Mouse (Mus musculus): Measurements from ENCODE around the gene Kbtbd13.
A peak's percentile ranks its signal among the peaks of the same experiment; 100 is the strongest.

Gene Kbtbd13

GRCm38 (mm10) chr9:65392638-65393364, 1.3 kb upstream of the Kbtbd13 start:
- DNase-seq = peak; percentile 58 to 76

DNA sequence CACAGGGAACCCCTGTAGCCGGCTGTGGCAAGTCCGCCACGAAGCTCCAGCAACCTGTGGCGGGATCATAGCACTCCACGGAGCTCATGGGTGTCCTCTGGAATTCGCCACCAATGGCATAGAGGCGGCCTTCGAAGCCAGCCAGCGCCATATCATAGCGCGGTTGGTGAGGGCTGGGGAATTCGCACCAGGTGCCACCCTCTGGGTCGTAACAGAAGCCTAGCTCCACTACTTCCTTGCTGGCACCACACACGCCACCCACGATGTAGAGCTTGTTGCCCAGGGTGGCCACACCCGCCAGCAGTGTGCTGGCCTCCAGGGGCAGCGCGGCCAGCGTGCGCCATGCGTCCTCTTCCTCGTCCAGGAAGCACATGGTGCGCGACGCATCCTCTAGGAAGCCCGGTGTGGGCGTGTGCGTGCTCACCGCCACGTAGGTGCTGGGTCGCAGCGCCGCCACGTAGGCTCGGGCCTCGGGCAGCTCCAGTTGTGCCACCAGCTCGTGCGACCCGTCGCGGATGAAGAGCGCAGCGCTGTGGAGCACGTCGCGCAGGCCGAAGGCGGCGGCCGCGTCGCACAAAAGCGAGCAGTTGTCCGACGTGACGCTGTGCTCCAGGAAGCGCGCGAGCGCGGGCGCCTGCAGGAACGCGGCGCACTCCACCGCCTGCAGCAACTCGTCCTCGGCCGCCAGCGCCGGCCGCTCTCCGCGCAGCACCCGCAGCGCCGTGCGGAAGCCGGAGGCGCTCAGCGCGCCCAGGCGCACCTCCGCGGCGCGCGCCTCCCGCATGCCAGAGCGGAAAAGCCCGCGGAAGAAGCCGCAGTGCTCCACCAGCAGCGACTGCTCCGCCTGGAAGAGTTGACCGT, 470 bp downstream of the Kbtbd13 start:
- no peak for DNase-seq

DNA sequence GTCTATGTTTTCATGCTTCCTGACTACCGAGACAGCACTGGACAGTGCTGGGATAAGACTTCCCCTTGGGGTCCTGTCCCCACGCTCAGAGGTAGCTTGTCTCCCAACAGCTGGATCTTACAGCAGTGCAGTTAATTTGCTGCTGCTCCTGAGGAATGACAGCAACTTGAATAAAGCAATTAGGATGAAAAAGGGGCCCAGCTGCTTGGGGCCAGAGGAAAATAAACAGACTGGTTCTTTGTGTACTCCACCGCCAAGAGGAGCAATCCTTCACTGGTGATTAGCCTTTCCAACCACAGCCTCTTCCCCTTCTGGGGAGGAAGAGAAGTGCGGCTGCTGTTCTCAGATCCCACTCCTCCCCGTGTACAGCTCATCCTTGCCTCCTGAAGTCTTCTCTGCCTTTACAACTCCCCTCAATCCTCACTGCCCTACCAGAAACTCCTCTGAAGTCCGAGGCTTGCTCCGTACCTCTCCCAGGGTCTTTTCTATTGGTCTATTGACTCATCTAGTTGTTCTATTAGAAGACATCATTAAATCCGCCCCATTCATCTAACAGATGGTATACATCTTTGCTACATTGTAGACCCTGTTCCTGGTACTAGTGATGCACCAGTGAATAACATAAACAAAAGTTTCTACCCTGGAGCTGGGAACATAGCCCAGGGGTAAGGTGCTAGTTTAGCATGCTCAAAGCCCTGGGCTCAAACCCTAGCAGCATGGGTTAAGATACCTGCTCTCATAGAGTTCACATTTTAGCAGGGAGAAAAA, 4.9 kb downstream of the Kbtbd13 start:
- DNase-seq = peak in 1 of 2 experiments; percentile 29

DNA sequence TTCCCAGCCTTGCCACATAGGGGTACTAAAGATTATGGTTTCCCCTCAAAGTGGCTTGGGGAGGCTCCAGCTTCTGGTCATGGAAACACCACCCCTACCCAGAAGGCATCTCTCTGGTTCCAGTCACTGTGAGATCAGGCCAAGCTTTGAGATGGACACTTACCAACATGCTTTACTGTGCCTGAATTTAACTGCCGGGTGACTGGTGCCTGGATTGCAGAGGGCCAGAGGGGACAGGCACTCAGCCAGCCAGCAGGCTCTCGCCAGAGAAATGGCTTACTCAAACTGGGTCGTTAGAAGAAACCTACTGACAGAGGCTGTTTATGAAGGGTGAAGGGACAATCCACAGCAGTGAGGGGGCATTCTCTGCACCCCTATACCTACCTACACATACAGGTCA, 7.2 kb downstream of the Kbtbd13 start:
- peak in 1 of 2 experiments; percentile 28 for DNase-seq

DNA sequence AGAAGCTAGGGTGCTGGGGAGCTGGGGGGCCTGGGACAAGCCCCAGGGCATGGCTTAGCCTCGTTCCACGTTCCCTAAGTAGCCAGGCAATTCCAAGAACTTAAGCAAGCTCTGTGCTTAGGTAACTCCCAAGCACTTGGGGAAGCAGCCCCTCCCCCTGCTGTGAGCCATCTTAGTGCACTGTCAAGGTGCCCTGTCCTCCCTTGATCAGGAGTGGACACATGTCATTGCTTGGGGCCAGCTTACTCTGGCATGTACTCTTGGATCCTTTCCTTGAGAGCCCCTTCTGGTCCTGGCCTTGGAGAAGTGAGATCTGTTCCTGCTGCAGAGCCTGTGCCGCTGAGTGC, 8.7 kb downstream of the Kbtbd13 start:
- DNase-seq = no peak

GRCm38 (mm10) chr9:65382031-65382750, 9.3 kb downstream of the Kbtbd13 start:
- DNase-seq = no peak

DNA sequence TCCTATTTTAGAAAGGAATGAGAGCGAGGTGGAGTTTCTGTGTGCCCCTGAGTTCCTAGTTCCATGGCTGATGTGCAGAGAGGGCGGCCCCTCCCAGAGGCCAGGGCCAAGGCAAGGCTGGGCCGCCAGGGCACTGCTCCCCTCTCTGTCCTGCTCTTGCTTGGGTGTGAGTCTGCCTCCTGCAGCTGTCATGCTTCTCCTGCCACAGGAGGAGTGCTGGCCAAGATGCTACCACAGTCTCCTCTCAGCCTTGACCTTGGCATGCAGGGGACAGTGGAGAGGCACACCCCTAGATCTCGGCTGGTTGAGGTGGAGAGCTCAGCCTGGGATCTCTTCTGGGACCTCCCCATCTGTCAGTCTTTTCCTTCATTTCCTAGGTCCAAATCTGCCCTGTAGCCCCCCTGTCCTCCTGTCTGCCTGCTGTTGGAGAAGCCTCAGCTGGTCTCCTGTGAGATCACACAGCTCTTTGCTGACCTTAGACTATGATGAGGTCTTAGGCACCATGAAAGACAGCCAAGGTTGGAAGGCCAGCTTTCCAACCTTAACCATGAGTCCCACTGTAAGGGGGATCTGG, 10.3 kb downstream of the Kbtbd13 start:
- no peak for DNase-seq

DNA sequence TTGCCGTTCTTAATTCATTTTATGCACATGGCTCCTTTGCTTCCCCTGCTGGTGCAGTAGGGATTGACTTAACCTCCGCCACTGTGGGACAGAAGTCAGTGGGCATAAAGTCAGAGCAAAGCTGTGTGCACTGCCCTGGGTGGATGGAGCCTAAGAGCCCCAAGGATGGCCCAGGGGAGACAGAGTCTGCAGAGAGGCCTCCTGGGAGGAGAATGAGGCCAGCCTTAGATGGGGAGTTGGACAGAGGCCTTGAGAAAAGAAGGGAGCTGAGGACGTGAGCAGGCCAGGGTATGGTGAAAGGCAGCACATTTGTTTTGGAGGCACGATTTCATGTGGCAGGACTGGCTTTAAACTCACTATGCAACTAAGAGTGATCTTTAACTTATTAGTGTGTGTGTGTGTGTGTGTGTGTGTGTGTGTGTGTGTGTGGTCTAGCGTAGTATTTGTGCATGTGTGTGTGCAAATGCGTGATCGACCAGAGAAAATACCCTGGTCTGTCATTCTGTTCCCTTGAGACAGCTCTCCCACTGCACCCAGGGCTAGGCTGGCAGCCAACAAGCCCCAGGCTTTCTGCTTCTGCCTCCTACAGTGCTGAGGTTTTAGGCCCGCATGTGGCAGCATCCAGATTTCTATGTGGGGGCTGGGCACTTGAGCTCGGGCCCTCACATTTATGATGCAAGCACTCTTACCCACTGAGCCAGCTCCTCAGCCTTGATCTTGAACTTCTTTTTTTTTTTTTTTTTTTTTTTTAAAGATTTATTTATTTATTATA, 16.1 kb downstream of the Kbtbd13 start:
- DNase-seq = no peak

DNA sequence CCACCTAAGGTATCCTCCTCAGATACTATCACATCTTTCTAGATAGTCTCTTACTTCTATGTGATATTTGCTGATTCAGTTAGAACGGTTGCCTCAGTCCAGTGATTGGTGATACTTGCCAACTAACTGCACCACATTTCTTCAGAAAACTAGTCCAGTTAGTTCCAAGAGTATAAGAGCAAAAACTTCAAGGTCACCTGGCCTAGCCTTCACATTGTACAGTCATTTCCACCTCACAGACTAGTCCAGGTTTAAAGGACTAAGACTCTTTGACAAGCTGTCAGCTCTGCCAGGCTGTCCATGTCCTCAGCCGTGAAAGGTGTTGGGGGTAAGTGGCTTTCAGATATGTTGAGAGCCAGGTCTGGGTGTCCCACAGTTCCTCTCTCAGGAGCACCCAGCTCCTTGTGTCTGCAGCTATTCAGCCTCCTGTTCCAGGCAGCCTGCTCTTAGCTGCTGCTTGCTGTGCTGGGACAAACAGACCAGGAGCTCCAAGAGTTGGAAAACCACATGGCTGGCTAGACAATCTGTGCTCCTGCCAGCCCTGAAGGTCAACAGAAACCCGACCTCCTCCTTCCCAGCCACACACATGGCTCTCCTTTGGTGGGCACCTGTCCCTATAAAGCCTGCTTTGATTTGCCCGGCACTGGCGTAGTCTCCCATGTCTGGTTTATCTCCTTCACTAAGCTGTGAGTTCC, 16.8 kb downstream of the Kbtbd13 start:
- no peak for DNase-seq

DNA sequence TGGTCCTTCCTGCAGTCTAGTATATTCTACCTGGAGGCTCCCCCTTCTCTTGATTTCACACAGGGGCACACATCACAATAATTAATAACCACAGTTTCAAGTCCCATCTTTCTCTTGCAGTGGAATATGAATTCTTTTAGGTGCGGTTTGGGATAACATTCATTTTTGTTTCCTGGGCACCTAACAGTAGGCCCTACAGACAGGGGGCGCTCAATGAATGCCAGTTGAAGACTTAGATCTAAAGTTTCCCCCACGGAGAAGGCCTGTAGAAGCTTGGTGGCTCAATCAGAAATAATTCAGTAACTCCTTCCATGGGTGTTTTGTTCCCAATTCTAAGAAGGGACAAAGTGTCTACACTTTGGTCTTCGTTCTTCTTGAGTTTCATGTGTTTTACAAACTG, 19.0 kb downstream of the Kbtbd13 start:
- DNase-seq = peak in 1 of 2 experiments; percentile 57

DNA sequence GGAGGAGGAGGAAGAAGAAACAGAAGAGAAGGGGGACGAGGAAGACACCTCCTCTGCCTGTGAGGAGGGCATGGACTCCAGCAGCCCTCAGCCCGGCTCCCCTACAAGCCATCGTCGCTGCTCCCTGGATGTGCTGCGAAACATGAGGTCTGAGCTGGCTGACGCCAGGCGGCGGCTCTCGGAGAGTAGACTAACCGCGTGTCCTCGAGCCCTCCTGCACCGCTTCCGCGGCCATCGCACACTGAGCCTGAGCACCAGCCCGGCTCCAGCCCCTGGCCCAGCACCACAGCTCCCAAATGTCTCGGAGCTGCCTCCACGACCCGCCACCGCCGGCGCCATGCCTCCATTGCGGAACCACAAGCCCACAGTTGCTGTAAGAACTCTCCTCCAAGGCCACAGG, 19.7 kb downstream of the Kbtbd13 start:
- DNase-seq = no peak

DNA sequence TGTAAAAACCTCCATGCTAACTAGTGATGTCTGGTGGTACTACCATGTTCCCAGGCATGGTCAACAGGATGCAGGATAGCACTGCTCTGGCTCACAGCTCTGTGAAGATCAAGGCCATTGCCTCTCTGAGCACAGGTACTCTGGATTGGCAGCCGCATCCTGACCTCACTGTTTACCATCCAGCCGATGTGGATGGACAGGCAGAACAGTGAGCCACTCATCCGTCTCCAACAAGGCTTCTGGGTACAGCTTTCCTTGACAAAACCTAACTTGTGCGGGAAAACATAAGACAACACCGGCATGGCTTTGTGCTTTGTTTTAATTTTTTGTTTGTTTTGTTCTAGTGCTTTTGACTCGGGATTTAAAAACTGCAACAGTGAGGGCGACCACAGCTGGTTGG, 25.7 kb downstream of the Kbtbd13 start:
- DNase-seq = no peak

GRCm38 (mm10) chr9:65363684-65364083, 27.8 kb downstream of the Kbtbd13 start:
- DNase-seq = no peak

- peak; percentile 50 to 62 for DNase-seq
Observed at GRCm38 (mm10) chr9:65360641-65361448, 30.6 kb downstream of the Kbtbd13 start, which contains the start of gene Ubap1l. TSS of gene Ubap1l (plus strand) at chr9:65361041.

GRCm38 (mm10) chr9:65358956-65359480, 32.4 kb downstream of the Kbtbd13 start:
- no peak for DNase-seq

DNA sequence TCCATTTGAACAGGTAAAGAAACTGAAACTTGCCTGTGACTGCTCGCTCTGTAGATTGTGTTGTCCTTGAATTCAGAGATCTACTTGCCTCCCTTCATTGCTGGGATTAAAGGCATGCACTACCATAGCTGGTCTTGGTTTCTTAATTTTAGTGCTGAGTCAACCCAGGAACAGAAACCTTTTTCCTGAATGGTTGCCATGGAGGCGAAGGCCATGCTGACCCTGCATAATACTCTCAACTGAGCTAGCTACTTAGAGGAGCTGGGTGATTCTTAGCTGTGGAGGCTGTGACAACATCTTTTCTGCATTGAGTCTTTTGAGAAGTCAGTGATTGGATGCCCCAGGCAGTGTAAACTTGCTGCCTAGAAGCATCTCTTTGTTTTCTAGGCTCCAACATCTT, 34.5 kb downstream of the Kbtbd13 start:
- DNase-seq = peak in 1 of 2 experiments; percentile 18

DNA sequence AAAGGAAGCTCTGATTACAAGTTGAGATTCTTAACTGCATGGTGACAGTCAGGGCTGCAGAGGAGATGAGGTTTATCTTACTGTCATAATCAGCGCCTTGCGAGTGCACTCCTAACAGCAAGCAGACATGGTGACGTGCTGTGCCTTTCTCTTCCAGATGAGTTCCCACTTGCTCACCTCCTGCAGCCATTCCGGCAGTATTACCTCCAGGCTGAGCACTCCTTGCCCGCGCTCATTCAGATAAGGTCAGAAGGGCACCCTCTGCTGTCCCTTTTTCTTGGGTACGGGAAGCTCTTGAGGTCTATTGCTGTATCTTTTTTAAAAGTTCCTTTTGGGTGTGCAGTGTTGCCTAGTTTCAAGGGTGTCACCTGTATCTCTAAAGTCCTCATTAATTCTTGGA, 34.9 kb downstream of the Kbtbd13 start:
- DNase-seq = no peak

- DNase-seq = no peak
Observed at GRCm38 (mm10) chr9:65353251-65353650, 38.2 kb downstream of the Kbtbd13 start.

DNA sequence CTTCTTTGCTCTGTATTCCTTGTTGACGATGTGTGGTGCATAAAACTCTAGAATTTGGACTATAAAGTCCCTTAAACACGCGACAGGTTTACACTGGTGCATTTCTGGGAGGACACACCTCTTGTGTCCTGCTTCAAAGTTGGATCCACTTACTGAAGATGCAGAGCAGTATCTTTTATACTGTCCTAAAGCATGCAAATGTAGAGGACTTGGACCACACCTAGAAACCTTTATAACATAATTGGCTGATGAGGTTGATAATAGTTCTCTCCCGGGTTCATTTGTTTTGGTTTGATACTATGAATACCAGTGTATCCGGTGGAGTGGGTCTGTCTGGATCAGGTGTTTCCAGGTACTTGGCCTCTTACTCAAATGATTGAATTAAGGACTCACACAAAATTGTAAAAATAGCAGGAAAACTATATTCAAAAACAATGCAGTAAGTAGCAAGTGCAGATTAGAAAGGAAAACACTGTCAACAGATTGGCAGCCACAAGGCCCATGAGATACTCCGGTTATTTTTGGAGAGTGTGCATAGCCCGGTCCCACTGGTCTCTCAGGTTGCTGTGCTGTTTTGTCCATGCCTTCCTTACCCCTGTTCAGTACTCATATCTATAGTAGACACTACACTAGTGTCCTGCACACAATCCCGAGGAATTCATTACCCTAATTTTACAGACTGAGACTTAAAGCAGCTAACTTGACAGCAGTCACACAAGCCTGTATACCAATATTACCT, 44.2 kb downstream of the Kbtbd13 start:
- DNase-seq = no peak
